Mouse (Mus musculus) kidney, postnatal 14 days (tissue): ENCODE measurements around the gene Mdk.

ENCODE experiments used
- DNase-seq: peaks from one replicate; pipeline ENCODE4 v3.0.0; 2022; ENCODE audit warnings: mixed read lengths

Mdk gene

DNA sequence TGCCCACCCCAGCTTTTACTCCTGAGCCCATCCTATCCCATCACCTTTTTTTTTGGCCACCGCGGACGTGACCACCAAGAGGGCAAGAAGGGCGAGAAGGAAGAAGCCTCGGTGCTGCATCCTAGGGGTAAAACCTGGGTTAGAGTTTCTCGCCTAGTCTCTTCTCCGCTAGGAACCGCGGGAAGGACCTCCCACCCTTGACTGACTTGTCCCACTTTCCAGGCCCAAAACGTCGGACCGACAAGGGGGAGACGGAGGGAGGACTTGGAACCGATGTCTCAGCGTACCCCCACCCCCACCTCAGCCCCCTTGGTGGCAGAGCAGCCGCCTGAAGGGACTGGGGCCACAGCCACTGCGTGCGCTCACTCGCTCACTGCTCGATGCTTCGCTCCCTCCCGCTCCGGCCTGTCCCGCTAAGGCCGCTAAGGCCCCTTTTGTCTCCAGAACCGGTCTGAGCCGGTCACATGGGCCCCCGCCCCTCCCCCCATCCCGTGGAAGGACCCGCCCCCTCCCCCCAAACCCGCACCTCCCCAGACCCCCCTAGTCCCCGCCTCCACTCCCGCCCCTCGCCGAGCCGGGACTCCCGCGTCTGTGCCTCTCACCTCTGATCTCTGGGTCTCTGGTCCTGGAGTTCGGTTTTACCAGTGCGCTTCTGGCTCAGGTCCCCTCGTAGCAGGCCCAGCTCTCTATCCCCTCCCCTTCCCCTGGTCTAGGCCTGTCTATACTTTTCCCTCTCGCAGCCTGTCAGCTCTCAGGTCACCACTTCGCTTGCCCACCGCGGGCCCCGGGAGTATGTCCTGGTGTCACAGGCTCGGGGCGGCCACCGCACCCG is 553 bp downstream of the Mdk start:
- DNase-seq = peak; percentile 64

GRCm38 (mm10) chr2:91930761-91931291 is 1.3 kb downstream of the Mdk start:
- DNase-seq = peak; percentile 44

- peak; percentile 61 for DNase-seq
Observed at GRCm38 (mm10) chr2:91929936-91930335, 2.2 kb downstream of the Mdk start.

GRCm38 (mm10) chr2:91929455-91929854 is 2.6 kb downstream of the Mdk start:
- no peak for DNase-seq

GRCm38 (mm10) chr2:91928534-91929350 is 3.4 kb downstream of the Mdk start:
- no peak for DNase-seq

- peak; percentile 75 for DNase-seq
Observed at GRCm38 (mm10) chr2:91927826-91928533, 4.1 kb downstream of the Mdk start.

DNA sequence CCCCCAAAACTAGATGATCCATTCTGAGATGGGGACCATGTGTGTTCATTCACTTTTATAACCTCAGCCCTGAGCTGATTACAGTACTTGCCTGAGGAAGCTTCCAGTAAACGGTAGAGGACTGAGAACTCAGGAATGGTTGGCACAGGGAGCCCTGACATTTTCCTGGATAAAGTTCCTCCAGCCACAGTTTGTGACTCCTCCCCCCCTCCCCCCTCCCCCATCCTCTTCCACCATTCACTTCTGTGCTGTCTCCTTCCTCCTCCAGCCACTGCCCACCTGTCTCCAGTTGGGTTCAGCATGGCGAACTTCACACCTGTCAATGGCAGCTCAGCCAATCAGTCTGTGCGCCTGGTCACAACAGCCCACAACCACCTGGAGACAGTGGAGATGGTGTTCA is 5.1 kb downstream of the Mdk start, which contains the start of gene Chrm4:
TSS of gene Chrm4 (plus strand) at position 301 of the 400 bp plus-strand sequence.
- DNase-seq = no peak

- DNase-seq = no peak
Observed at GRCm38 (mm10) chr2:91925442-91925841, 6.7 kb downstream of the Mdk start.

- DNase-seq = no peak
Observed at GRCm38 (mm10) chr2:91924726-91925125, 7.4 kb downstream of the Mdk start.

- DNase-seq = peak; percentile 76
Observed at GRCm38 (mm10) chr2:91923415-91924337, 8.4 kb downstream of the Mdk start.

DNA sequence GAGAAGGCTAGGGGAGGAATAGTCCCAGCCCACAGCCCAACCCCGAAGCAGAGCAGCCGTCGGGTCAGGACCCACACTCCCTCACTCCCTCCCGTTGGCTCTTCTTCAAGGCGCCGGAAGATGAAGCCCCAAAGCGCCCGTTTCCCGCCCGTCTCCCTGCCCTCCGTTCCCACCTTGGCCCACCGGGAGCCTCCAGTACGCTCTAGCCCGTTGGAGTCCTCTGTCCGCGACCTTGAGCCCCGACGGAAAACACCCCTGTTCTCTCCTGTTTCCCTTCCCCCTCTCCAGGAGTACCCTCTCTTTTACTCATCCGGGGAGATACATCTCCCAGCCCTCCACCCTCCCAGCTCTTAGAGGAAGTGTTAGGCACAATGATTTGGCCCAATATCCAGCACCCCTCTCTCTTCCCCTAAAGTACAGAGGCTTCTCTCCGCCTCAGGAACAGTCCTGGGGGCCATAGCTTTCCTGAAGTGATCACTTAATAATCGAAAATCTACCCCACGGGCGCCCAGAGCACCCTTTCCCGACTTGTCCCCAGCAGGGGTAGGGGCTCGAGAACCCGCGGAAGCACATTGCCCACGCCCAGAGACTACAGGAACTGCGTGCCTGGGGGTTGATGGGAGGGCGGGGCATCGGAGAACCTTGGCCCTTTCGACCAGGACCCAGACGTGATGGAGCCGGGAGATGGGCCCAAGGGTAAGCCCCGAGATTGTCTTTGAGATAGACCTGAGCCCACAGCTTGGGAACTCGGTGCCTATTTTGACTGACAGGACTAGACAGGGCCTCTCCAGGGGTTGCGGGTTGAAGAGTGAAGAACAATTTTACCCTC is 9.3 kb downstream of the Mdk start:
- no peak for DNase-seq

DNA sequence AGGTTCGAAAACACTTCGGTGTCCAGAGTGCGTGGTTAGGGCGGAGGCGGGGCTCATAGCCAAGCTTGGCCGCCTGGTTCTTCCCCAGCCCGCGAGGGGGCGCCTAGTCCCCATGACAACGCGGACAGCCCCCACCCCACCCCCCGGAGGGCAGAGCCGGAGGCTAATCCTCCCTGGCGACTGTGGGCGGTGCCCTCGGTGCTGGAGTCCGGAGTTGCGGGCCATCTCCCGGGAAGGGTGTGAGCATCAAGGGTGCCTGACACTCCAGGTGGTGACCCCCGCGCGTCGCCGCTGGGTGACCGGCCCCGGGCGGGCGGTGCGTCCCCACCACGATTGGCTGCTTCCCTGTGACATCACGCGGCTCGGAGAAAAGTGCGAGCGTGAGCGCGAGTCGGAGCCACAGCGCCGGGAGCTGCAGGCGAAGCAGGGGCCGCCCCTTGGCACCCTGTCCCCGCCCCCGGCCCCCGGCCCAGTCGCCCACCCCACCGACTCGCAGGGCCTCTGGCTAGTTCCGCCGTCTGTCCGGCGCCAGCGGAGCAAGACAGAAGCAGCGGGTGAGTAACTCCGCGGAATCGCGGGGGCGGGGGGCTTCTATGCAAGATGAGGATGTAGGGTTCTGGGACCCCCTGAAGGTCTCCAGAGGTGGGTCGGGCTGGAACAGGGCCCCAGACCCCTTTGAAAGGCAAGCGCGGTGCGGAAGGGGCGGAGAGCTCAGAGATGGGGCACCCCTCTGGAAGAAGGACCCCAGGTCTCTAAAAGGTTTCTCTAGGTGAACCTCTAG is 10.1 kb downstream of the Mdk start:
- DNase-seq = peak; percentile 73

GRCm38 (mm10) chr2:91921181-91921789 is 10.8 kb downstream of the Mdk start:
- peak; percentile 86 for DNase-seq

GRCm38 (mm10) chr2:91920130-91920529 is 12.0 kb downstream of the Mdk start:
- no peak for DNase-seq

- no peak for DNase-seq
Observed at GRCm38 (mm10) chr2:91917096-91917495, 15.0 kb downstream of the Mdk start.

- DNase-seq = no peak
Observed at GRCm38 (mm10) chr2:91916346-91916977, 15.6 kb downstream of the Mdk start.

- no peak for DNase-seq
Observed at GRCm38 (mm10) chr2:91913328-91914110, 18.6 kb downstream of the Mdk start.

DNA sequence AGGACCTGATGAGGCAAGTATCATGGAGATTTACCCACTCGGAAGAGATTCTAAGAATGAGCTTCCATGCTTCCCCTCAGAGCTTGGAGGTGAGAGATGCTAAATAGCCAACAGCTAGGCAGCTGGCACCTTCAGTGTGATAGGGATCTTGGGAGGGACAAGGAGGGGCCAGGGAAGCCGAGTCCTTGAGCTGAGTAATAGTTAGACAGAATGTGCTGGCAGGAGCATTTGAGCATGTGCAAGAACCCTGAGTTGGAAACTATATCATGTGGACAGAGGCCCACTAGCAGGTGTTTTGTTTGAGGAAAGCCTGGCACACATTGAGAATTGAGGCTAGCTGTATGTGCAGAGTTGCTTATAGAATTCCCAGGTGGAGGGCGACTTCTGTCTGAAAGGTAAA is 19.5 kb downstream of the Mdk start:
- DNase-seq = no peak
